Mouse (Mus musculus) spleen, adult 2 months (tissue): ENCODE data around the gene Gm49342.

Source experiments
- CTCF ChIP-seq: fragments of 200-500 bp; IDR thresholded peaks from 2 replicates; pipeline ENCODE4 v1.5.1; 2011; ENCODE audit warnings: mild to moderate bottlenecking, inconsistent platforms; ENCODE audit not compliant: insufficient read depth, insufficient read length, insufficient replicate concordance; ENCODE audit errors: extremely low read depth
- POLR2A ChIP-seq: fragments of 200-500 bp; IDR thresholded peaks from 2 replicates; pipeline ENCODE4 v1.6.1; 2011; ENCODE audit warnings: low read depth, low read length, inconsistent platforms

DNA sequence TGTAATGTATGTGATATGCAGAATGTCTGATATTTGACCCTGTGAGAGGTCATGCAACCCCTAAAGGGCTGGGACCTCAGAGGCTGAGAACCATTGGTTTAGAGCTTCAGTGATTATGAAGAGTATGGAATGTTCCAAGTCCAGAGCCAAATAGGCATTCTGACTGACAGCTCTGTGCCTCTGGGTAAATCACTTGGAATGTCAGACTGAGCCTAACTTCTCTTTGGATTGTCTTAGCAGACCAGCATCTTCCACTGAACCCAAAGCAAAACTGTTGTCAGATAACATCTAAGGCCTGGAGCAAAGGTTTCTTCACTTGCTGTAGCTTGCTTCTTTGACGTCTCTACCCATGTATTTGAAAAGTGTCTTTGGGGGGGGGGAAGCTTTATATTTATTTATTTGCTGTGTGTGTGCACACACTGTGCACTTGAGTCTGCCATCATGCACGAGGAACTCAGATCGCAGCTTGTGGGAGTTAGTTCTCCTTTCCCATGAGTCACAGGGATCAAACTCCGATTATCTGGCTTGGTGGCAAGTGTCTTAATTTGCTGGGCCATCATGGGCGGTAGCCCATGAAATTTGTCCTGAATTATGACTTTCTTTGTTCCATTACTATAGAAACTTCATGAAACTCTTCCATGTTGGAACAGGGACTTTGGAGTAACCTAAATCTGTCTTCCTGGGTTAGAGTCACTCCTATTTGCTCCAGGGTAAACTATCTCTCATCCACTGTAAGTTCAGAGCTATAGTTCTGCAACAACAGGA is 24.1 kb downstream of the Gm49342 start:
- no peak for TF ChIP-seq CTCF
- no peak for TF ChIP-seq POLR2A
